Mouse (Mus musculus): ENCODE measurements around the gene Scgb1b27. TPM values are rescaled to one million over a fixed set of nuclear protein-coding genes. Genes with fewer than 3 reads are reported as not detected.
"Not testable (repeated sequence)": the region's sequence is repeated elsewhere in the genome, so short reads cannot be mapped to it uniquely, and the experiment has no call there.

Scgb1b27 gene
- not detected in 2 replicates for total RNA-seq (2021)
- long read RNA-seq, experiment 1: 0 reads
- long read RNA-seq, experiment 2: 0 reads

- DNase-seq: not testable (repeated sequence)
These were observed at the start of gene Scgb1b27 for GRCm38 (mm10) chr7:34021183-34021582. Gene Scgb1b27 (plus strand): TSS chr7:34021483.

GRCm38 (mm10) chr7:33982281-33982680 lies 39.0 kb upstream of the Scgb1b27 start:
- DNase-seq: peak; percentile 36

DNA sequence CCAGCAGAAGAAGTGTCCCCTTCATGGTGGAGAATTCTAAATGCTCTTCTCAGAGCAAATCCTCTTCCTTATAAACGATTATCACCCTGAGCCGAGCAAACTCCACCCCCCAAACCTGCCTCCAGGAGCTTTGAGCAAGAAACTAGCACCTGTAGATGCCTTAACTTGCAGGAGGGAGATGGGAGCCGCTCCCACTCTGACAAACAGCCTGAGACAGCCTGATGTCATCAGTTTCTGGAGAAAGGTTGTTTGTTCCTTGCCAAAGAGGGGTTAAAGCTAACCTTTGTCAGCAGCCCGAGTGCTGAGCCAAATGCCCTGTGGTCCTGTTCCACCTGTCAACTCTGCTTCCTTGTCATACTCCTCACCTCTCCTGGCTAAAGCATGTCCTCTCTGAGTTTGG lies 7.4 kb upstream of the Scgb1b27 start, which contains the start of gene Scgb2b27:
Gene Scgb2b27 (minus strand): TSS at position 101 of the 400 bp plus-strand sequence.
- DNase-seq: no peak

GRCm38 (mm10) chr7:34025641-34026040 lies 4.4 kb downstream of the Scgb1b27 start:
- DNase-seq: no peak

DNA sequence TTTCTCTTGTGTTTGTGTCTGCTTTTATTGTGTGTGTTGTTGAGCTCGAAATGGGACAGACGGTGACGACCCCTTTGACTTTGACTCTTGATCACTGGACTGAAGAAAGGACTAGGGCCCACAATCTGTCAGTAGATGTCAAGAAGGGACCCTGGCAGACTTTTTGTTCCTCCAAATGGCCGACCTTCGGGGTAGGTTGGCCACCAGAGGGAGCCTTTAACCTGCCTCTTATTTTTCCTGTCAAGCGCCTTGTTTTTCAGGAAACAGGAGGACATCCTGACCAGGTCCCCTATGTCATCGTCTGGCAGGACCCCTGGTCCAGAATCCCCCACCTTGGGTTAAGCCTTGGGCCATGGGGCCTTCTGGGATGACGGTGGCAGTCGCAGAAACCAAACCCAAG lies 5.9 kb downstream of the Scgb1b27 start:
- DNase-seq: not testable (repeated sequence)

DNA sequence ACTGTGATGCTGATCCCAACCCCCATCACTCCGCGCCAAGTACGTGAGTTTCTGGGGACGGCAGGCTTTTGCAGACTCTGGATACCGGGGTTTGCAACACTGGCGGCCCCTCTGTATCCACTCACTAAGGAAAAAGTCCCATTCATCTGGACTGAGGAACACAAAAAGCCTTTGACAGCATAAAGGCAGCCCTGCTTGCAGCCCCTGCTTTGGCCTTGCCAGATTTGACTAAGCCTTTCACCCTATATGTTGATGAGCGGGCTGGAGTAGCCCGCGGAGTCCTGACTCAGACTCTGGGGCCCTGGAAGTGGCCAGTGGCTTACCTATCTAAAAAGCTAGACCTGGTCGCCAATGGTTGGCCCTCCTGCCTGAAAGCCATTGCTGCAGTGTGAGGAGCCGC lies 8.7 kb downstream of the Scgb1b27 start:
- DNase-seq: no peak

GRCm38 (mm10) chr7:34034579-34034978 lies 13.3 kb downstream of the Scgb1b27 start:
- DNase-seq: not testable (repeated sequence)

- not testable (repeated sequence) for DNase-seq
These were observed 15.0 kb downstream of the Scgb1b27 start for GRCm38 (mm10) chr7:34036076-34036815.

GRCm38 (mm10) chr7:34068132-34068531 lies 46.8 kb downstream of the Scgb1b27 start:
- DNase-seq: not testable (repeated sequence)

Other genes with a start within 250 kb of the Scgb1b27 start
- gene Scgb2b26, start 76.4 kb upstream of the Scgb1b27 start, total RNA-seq (2021): not detected in 2 replicates
- gene Scgb2b27, start 7.5 kb upstream of the Scgb1b27 start, total RNA-seq (2021): not detected in 2 replicates
- gene Scgb1b30, start 73.9 kb downstream of the Scgb1b27 start, total RNA-seq (2021): not detected in 2 replicates
- gene Wtip, start 111.8 kb downstream of the Scgb1b27 start, total RNA-seq (2021): 27.3 and 29.2 TPM in 2 replicates
- gene Uba2, start 148.1 kb downstream of the Scgb1b27 start, total RNA-seq (2021): 80.4 and 83.4 TPM in 2 replicates
- 19.0 and 22.2 TPM in 2 replicates for gene Pdcd2l, start 175.2 kb downstream of the Scgb1b27 start, total RNA-seq (2021)
- gene Gpi1, start 208.9 kb downstream of the Scgb1b27 start, total RNA-seq (2021): 347 and 396 TPM in 2 replicates
- gene Gm6096, start 229.6 kb downstream of the Scgb1b27 start, total RNA-seq (2021): not detected in 2 replicates

All from adrenal gland, postnatal 14 days (tissue).